In genomic region chr5:30230901-30231300, GRCm38 (mm10) we compare ENCODE assay signal across 8 mouse cellular contexts. TPM values are rescaled to one million over a fixed set of nuclear protein-coding genes. Genes with fewer than 3 reads are reported as not detected.
DNase-seq lines count a peak whose midpoint lies in the region; ATAC-seq lines count a peak whose summit lies in the region.

No protein-coding gene starts in this region.

- ATAC-seq in kidney, embryonic 14.5 days (ENCODE audit: low FRiP score, low TSS enrichment) = no peak

- peaks cover 6% of the 10 kb centered on the region; the same call in 1 of the 2 replicates for H3K4me1 ChIP-seq in kidney, embryonic 14.5 days (ENCODE audit: control insufficient read depth, insufficient read depth, low read length)

- H3K4me2 ChIP-seq in kidney, embryonic 14.5 days (replicated peaks; ENCODE audit: low read depth, low read length) = no peak overlapping the region

- peak; percentile 31 for DNase-seq in kidney, adult 18-20 months
- DNase-seq in B cell, adult 2 months = peak; percentile 52 to 56
- peak; percentile 38 for DNase-seq in adipocyte (ENCODE audit: low spot score)
- DNase-seq in lung, adult 18-20 months = peak; percentile 7 to 21
- peak; percentile 75 for DNase-seq in thymus, postnatal 4 days
- no peak for DNase-seq in urinary bladder, postnatal 4 days (ENCODE audit: low spot score in 2 of 2)
- DNase-seq in Muller cell, postnatal 12 days (ENCODE audit: inconsistent ontology term) = no peak

- H3K27ac ChIP-seq in kidney, embryonic 14.5 days (ENCODE audit: low read depth, low read length) = no peak overlapping the region

- H3K9me3 ChIP-seq in kidney, embryonic 14.5 days (ENCODE audit: control insufficient read depth, low read length) = peaks cover 7% of the 10 kb centered on the region; the same call in 1 of the 2 replicates

- H3K27me3 ChIP-seq in kidney, embryonic 14.5 days (ENCODE audit: control insufficient read depth, insufficient read depth, low read length) = no peaks in the 10 kb centered on the region

- H3K4me3 ChIP-seq in kidney, embryonic 14.5 days (ENCODE audit: low read length) = no peak overlapping the region

- H3K36me3 ChIP-seq in kidney, embryonic 14.5 days (ENCODE audit: control insufficient read depth, insufficient read depth, low read length) = peaks cover 4% of the 10 kb centered on the region; the same call in 1 of the 2 replicates

- 86% methylated on average over 4 of the region's 4 CpGs for WGBS in kidney, embryonic 14.5 days

- no peak overlapping the region for H3K9ac ChIP-seq in kidney, embryonic 14.5 days (ENCODE audit: low read depth, low read length)

RNA-seq across cellular contexts. Expression of gene Selenoi, which starts 1.5 kb away (rescaled TPM):
- 16.9 and 19.1 TPM in 2 replicates for polyA plus RNA-seq in kidney, embryonic 14.5 days (2014; fragmentation: Nextera tagmentation; extraction: Ambion mirVana)

RNA-seq across cellular contexts. Expression of gene Adgrf3, which starts 25.4 kb away (rescaled TPM):
- polyA plus RNA-seq in kidney, embryonic 14.5 days (2014; fragmentation: Nextera tagmentation; extraction: Ambion mirVana) = 0.28 TPM in 1 of 2 replicates, not detected in the other

RNA-seq across cellular contexts. Expression of gene Drc1, which starts 50.3 kb away (rescaled TPM):
- polyA plus RNA-seq in kidney, embryonic 14.5 days (2014; fragmentation: Nextera tagmentation; extraction: Ambion mirVana) = 0.23 and 0.24 TPM in 2 replicates

Comparison
In these comparisons a context has a peak if more than half of its experiments do, and no peak if none do; other contexts are left out.
1. DNase-seq: peak in kidney, adult 18-20 months (single experiment), B cell, adult 2 months (2 of 2), adipocyte (single experiment), lung, adult 18-20 months (2 of 2) and thymus, postnatal 4 days (single experiment); none in urinary bladder, postnatal 4 days (0 of 2) and Muller cell, postnatal 12 days (single experiment).